Mouse (Mus musculus) layer of hippocampus, adult 18-20 months (tissue): Measurements from ENCODE around the gene Spcs2. TPM values are rescaled to one million over a fixed set of nuclear protein-coding genes. Genes with fewer than 3 reads are reported as not detected.

Experiments used
- DNase-seq, 2 experiments: peaks; one replicate each; pipeline ENCODE4 v3.0.0; 2022; ENCODE audit warnings: low spot score in 2 of 2
- total RNA-seq, 2 experiments: library from RNA; stranded (reverse); gene quantifications; 2 replicates each; pipeline ENCODE4 v1.2.3; 2021

The Spcs2 gene
- total RNA-seq, 2 experiments from 2014 or later = 97.3 to 99.4 TPM

GRCm38 (mm10) chr7:99864241-99865028, 1.2 kb upstream of the Spcs2 start:
- DNase-seq = peak in 1 of 2 experiments; percentile 27

GRCm38 (mm10) chr7:99858813-99859585, 4.3 kb downstream of the Spcs2 start, which contains the start of gene Xrra1:
Xrra1 (plus strand) TSS chr7:99859116.
- peak; percentile 99 for DNase-seq

- no peak for DNase-seq
Measured at GRCm38 (mm10) chr7:99858175-99858812, 5.0 kb downstream of the Spcs2 start.

- no peak for DNase-seq
Measured at GRCm38 (mm10) chr7:99856266-99856861, 6.9 kb downstream of the Spcs2 start.

GRCm38 (mm10) chr7:99854311-99854710, 9.0 kb downstream of the Spcs2 start:
- no peak for DNase-seq

GRCm38 (mm10) chr7:99853350-99853749, 9.9 kb downstream of the Spcs2 start:
- DNase-seq = no peak

GRCm38 (mm10) chr7:99851618-99852017, 11.6 kb downstream of the Spcs2 start:
- no peak for DNase-seq

- DNase-seq = no peak
Measured at GRCm38 (mm10) chr7:99851121-99851520, 12.1 kb downstream of the Spcs2 start.

- no peak for DNase-seq
Measured at GRCm38 (mm10) chr7:99850534-99850933, 12.7 kb downstream of the Spcs2 start.

GRCm38 (mm10) chr7:99845533-99846236, 17.6 kb downstream of the Spcs2 start:
- no peak for DNase-seq

GRCm38 (mm10) chr7:99838241-99838640, 25.0 kb downstream of the Spcs2 start:
- no peak for DNase-seq

- no peak for DNase-seq
Measured at GRCm38 (mm10) chr7:99837358-99838071, 25.7 kb downstream of the Spcs2 start.

- DNase-seq = no peak
Measured at GRCm38 (mm10) chr7:99836781-99837180, 26.5 kb downstream of the Spcs2 start.

- DNase-seq = no peak
Measured at GRCm38 (mm10) chr7:99834314-99834853, 28.9 kb downstream of the Spcs2 start.

- no peak for DNase-seq
Measured at GRCm38 (mm10) chr7:99833846-99834222, 29.4 kb downstream of the Spcs2 start.

GRCm38 (mm10) chr7:99833115-99833845, 30.0 kb downstream of the Spcs2 start:
- no peak for DNase-seq

GRCm38 (mm10) chr7:99828083-99828570, 35.1 kb downstream of the Spcs2 start, which contains the start of gene Neu3:
Neu3 (minus strand) TSS chr7:99828417.
- peak; percentile 79 to 91 for DNase-seq

- DNase-seq = no peak
Measured at GRCm38 (mm10) chr7:99826096-99826495, 37.2 kb downstream of the Spcs2 start.

- DNase-seq = no peak
Measured at GRCm38 (mm10) chr7:99825511-99825910, 37.8 kb downstream of the Spcs2 start.
